Mouse (Mus musculus): ENCODE data around the gene Dpf3. TPM values are rescaled to one million over a fixed set of nuclear protein-coding genes. Genes with fewer than 3 reads are reported as not detected.

The Dpf3 gene
- total RNA-seq, 2 experiments from 2014 or later: 21.7 to 23.7 TPM

DNA sequence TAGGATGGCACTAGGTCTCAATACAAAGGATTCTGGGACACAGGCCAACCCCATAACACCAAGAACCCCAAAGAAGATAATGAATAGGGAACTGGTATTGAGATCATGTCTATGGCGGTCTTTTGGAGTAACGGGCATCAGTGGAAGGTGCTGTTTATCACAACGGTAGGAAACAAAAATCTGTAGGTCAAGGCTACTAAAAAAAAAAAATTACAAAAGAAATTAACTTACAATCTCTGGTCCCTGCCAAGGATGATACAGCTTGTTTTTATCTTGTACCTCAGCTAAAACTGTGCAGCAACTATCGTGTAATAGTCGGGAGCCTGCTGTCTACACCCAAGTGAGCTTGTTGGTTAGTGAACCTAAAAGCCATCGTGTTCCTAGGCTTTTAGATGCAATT lies 9.2 kb upstream of the Dpf3 start:
- DNase-seq (ENCODE audit: low spot score): no peak

DNA sequence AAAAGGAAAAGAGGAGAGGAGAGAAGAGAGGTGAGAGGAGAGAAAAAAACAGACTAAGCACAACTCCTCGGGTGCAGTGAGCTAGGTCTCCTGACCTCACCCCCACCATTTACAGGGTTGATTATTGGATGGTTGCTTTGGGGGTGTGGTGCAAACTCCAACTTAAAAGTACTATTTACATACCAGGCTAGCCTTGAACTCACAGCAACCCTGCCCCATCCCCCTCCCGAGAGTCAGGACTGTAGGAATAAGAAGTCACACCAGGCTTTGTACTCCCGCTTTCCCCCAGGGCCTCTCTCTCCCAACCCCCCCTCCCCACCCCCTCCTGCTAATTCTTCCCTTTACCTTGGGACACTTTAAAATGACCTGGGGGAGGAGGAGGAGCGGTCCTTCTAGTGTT lies 8.8 kb upstream of the Dpf3 start:
- no peak for DNase-seq (ENCODE audit: low spot score)

- DNase-seq (ENCODE audit: low spot score): no peak
These were observed 8.4 kb upstream of the Dpf3 start for GRCm38 (mm10) chr12:83495961-83496282.

DNA sequence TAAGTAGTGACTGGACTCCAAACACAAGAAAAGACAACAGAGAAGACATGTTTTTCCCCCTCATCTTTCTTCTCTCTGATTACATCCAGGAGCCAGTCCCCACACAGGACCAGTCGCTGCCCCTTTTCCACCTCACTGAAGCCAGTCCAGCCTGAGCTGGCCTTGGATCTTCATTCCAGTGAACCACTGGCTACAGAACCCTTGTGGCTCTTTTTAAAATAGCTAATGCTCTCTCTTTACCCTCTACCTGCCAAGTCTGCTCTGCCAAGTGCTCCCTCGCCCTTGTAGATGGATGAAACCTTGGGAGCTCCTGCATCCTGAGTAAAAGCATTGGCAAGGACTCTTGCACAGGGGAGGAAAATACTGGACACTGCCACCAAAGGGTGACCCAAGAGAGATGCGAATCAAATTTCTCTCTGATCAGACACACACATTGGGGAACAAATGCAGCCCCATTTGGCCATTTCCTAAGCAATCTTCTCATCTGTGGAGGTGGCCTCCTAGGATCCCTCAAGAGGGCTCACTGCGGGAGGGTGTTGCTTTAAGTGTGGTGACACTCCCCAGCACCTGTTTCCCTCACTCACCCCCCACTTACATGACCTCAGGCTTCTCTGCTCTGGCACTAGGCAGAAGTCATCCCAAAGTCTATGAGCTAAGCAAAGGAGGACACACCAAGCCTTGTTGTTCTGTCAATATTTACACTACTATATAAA lies 7.9 kb upstream of the Dpf3 start:
- peak; percentile 61 for DNase-seq (ENCODE audit: low spot score)

GRCm38 (mm10) chr12:83494196-83494595 lies 6.7 kb upstream of the Dpf3 start:
- DNase-seq (ENCODE audit: low spot score): no peak

DNA sequence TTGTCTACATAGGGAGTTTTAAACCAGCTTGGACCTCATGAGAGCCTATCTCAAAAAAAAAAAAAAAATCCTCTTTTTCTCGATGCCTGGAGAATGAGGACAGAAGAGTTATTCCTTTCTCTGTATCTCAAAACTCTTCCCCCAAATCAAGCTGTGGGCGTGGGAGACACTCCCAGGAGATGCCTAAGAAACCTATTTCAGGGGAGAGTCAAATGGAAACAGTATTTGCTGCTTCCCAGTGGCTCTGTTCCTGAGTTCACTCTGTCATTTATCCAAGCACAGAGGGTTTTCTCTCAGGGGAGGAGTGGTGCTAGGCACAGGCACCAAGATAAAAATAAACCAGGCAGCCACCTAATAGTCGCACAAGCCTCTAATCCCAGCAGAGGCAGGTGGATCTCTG lies 5.3 kb upstream of the Dpf3 start:
- peak; percentile 42 for DNase-seq (ENCODE audit: low spot score)

- DNase-seq (ENCODE audit: low spot score): no peak
These were observed 4.1 kb upstream of the Dpf3 start for GRCm38 (mm10) chr12:83491609-83492008.

GRCm38 (mm10) chr12:83489748-83490147 lies 2.2 kb upstream of the Dpf3 start:
- no peak for DNase-seq (ENCODE audit: low spot score)

DNA sequence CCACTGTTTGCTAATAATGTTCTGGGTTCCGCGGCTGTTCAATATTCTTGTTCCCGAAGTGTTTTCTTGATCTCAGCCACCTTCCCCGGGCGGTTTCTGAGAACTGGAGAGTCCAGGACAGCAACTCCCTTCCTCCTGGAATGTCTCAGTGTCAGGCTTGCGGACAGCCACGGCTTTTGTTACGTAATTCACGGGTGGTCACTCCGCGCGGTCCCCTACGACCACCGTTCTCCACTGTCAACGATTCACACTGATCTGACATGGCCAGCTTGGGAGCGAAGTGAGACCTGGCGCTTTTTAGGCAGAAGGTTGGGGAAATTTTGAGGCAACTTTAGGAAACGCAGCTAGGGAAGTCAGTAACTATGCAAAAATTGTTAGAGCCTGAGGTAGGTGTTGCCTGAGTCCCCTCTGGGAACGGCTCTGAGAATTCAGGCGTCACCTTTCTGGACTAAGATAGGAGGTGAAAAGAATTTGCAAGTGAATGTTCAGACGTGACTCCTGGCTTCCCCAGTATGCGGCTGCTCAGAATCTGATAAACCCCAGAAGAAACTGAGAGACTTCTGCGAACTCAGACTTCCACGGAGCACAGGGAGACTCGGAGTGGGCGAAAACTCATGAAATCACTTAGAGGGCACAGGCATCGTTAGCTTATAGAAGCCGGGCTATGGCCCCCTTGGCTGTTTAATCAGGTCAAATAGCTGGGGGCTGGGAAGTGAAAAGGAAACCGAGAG lies 860 bp upstream of the Dpf3 start:
- peak; percentile 30 for DNase-seq (ENCODE audit: low spot score)

DNA sequence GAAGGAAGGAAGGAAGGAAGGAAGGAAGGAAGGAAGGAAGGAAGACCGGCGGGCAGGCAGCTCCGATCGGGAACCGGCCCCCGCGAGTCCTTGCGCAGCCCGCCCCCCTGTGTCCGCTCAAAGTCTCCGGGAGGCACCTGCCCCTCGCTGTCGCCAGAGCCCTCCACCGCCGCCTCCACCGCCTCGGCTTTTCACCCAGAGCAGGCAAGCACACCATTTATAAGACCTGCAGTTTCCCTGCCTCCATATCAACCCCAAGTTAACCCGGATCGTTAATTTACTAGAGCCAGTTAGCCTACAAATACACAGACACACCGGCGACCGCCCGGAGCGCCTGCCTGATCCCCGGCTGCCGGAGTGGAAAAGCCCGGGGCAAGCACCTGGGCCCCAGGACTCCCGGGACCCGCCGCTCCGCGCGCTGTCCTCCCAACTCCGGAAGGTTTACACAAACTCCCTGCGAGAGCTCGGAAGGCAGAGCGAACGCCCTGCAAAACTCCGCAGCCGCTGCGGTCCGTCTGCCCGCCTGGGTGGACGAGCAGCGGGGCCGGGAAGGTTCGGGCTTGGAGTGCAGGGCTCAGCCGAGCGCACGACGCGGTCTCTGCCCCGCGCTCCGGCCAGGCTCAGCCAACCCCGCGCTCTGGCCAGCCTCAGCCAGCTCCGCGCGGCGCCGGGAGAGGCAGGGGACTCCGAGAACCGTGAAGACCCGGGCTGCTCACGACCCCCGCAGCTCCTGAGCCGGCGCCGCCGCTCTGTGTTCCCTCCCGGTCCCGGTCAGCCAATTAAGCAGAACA lies 650 bp downstream of the Dpf3 start:
- peak; percentile 58 for DNase-seq (ENCODE audit: low spot score)

DNA sequence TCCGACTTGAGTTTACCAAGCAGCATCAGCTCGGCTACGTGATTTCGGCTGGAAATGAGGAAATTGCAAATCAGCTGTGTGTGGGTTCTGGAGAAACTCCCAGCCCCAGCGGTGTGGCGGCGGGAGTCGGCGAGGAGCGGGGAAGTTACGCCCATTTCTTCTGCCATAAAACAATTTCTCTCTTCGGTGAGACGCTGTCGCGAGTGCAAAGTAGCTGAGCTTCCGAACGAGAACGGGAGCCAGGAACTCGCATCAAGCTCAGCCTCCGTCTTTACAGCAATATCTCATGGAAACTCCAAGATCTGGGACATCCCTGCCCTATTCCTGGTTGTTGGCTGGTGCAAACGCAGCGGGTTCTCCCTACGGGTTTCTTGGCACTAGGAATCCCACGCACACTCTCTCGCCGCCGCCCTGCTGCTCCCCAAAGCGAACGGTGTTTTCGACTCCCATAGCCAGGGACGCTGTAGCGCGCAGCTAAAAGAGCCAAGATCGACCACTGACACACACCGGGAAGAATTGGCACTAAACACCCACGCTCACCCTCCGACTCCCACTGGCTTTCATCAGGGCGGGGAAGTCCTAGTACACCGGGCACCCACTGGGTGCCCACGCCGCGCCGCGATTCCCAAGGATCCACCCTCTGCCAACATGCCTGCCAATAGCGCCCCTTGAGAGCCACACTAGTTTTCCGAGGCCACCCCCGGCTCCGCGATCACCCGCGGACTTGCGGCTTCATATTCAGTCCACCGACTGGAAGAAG lies 1.4 kb downstream of the Dpf3 start:
- no peak for DNase-seq (ENCODE audit: low spot score)

GRCm38 (mm10) chr12:83484855-83485745 lies 2.4 kb downstream of the Dpf3 start:
- DNase-seq (ENCODE audit: low spot score): no peak

- DNase-seq (ENCODE audit: low spot score): no peak
These were observed 3.9 kb downstream of the Dpf3 start for GRCm38 (mm10) chr12:83483653-83484052.

GRCm38 (mm10) chr12:83481439-83481838 lies 6.1 kb downstream of the Dpf3 start:
- DNase-seq (ENCODE audit: low spot score): no peak

DNA sequence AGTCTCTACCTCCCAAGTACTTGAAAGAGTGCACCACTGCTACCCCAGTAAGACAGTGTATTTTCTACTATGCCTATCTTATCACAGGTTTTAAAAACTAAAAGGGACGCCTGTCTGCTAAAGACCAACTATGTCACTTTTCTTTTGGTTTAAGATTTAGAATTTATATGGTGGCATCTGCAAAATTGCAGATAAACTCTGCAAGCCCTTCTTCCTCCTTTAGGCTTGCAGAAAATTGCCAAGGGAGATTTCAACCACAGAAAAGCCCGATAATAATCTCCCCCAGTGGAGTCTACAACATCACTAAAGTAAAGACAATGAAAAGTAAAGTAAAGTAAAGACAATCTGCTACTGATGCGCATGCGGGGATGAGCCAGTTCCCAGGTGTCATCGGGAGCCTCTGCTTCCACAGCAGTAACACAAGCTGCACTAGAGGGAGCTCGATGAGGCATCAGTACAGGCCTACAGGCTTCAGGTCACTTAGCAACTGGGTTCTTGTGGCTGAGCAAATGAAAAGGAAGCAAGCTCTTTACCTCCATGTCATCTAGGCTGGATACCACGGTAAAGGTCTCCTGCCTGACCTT lies 7.6 kb downstream of the Dpf3 start:
- no peak for DNase-seq (ENCODE audit: low spot score)

DNA sequence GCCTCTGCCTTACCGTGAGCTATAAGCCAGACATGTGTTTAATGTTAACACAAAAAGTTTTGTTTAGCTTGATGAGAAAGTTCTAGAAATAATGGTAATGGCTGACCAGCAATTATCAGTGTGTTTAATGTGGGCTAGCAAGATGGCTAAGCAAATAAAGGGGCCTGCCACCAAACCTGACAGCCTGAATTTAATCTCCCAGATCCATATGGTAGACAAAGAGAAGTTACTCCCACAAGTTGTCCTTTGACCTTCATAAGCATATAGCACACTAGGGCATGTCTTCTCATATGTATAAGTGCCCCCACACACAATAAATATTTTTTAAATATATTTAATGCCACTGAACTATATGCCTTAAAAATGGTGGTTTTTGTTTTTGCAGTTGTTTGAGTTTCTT lies 8.4 kb downstream of the Dpf3 start:
- no peak for DNase-seq (ENCODE audit: low spot score)

DNA sequence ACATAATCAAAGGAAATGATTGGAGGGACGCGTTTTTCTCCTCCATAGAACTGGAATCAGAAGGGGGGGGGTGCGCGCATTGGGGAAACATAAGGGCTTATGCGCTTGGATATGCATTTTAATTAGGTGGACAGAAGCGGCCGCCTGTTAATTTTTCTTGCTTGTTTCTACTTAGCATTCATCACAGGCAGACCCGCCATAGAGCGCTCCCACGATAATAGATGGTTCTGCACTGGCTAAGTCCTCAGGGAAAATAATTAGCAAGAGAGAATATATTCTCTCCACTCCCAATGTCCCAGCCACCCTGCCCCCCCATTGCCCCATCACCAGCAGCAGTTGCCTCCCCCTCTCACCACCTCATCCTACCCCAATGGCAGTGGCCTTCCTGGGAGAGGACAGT lies 11.2 kb downstream of the Dpf3 start:
- DNase-seq (ENCODE audit: low spot score): no peak

GRCm38 (mm10) chr12:83475419-83475818 lies 12.1 kb downstream of the Dpf3 start:
- no peak for DNase-seq (ENCODE audit: low spot score)

- peak; percentile 48 for DNase-seq (ENCODE audit: low spot score)
These were observed 13.4 kb downstream of the Dpf3 start for GRCm38 (mm10) chr12:83473987-83474600.

DNA sequence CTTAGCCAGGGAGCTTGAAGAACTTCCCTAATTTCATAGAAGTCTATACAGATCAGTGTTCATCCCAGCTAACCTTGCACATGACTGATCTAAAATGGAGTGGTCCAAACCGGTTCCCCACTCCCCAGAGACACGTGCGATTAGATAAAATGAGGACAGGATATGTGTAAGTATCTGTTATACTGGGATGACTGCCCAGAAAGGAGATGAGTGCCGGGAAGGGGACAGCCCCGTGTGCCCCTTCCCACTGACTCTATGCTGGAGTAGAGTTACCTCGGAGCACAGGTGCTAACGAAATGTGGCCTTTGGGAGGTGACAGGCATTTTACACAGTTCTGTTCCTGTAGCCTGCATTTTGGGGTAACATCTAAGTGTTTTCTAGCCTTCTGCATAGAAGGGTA lies 15.8 kb downstream of the Dpf3 start:
- DNase-seq (ENCODE audit: low spot score): no peak
